Mouse (Mus musculus) midbrain, embryonic 16.5 days (tissue): ENCODE measurements around the gene Tbxas1. TPM values are rescaled to one million over a fixed set of nuclear protein-coding genes. Genes with fewer than 3 reads are reported as not detected.

Experiments used
- ATAC-seq: fragments of 200-750 bp; cut with Nextera tagmentation; 2 replicates; pipeline ENCODE4 v1.8.0; 2017; ENCODE audit warnings: moderate TSS enrichment
- H3K27ac ChIP-seq: fragments of 300-500 bp; sonication (generic); 2 replicates; pipeline ENCODE4 v1.5.1; 2014; ENCODE audit warnings: mild to moderate bottlenecking, low read length, mixed read lengths
- H3K27me3 ChIP-seq: fragments of 300-500 bp; sonication (generic); 2 replicates; pipeline ENCODE4 v1.6.1; 2014; ENCODE audit warnings: low read depth, low read length, mixed read lengths; ENCODE audit not compliant: control insufficient read depth, insufficient read depth
- H3K36me3 ChIP-seq: fragments of 300-500 bp; sonication (generic); 2 replicates; pipeline ENCODE4 v1.6.1; 2014; ENCODE audit warnings: mild to moderate bottlenecking, low read length, moderate library complexity, mixed read lengths; ENCODE audit not compliant: control insufficient read depth, insufficient read depth
- H3K4me1 ChIP-seq: fragments of 300-500 bp; sonication (generic); 2 replicates; pipeline ENCODE4 v1.6.1; 2014; ENCODE audit warnings: mild to moderate bottlenecking, low read length, mixed read lengths; ENCODE audit not compliant: control insufficient read depth, insufficient read depth
- H3K4me2 ChIP-seq: fragments of 300-500 bp; sonication (generic); 2 replicates; pipeline ENCODE4 v1.6.1; 2014; ENCODE audit warnings: mild to moderate bottlenecking, low read length, mixed read lengths
- H3K4me3 ChIP-seq: fragments of 300-500 bp; sonication (generic); 2 replicates; pipeline ENCODE4 v1.5.1; 2014; ENCODE audit warnings: low read depth, mild to moderate bottlenecking, low read length, moderate library complexity, mixed read lengths
- H3K9ac ChIP-seq: fragments of 300-500 bp; sonication (generic); 2 replicates; pipeline ENCODE4 v1.6.1; 2014; ENCODE audit warnings: low read depth, low read length, mixed read lengths
- H3K9me3 ChIP-seq: fragments of 300-500 bp; sonication (generic); replicated peaks from 2 replicates; pipeline ENCODE4 v1.6.1; 2014; ENCODE audit warnings: mild to moderate bottlenecking, low read length, mixed read lengths; ENCODE audit not compliant: control insufficient read depth, poor library complexity, severe bottlenecking
- WGBS: fragments of 180-500 bp; shearing (Covaris S2); extraction: QIAGEN DNeasy Blood & Tissue Kit; methylation state at CpG from one replicate; pipeline ENCODE4 v1.1.7; 2014; 5-methylcytosine and 5-hydroxymethylcytosine counted together
- polyA plus RNA-seq: library from polyadenylated mRNA; unstranded; fragments of >200 nt; fragmentation: Nextera tagmentation; extraction: Ambion mirVana; gene quantifications from 2 replicates; pipeline ENCODE4 v1.2.1, GENCODE M21; 2015

Gene Tbxas1
- polyA plus RNA-seq, 1 experiment from 2014 or later = 1.8 TPM

GRCm38 (mm10) chr6:38992016-38992415 is 116.8 kb downstream of the Tbxas1 start:
- Histone ChIP-seq H3K4me1 (no peaks in the 10 kb centered on the region), H3K4me3 (no peak overlapping the region), H3K36me3 (no peaks in the 10 kb centered on the region), H3K27ac (no peak overlapping the region), H3K9me3 (no peaks in the 10 kb centered on the region), H3K4me2 (no peak overlapping the region), H3K27me3 (no peaks in the 10 kb centered on the region), H3K9ac (no peak overlapping the region)
- ATAC-seq = no peak
- WGBS = 58% methylated on average over 4 of the region's 4 CpGs

GRCm38 (mm10) chr6:38995774-38996173 is 120.6 kb downstream of the Tbxas1 start:
- no peak for ATAC-seq
- Histone ChIP-seq H3K27ac (no peak overlapping the region), H3K4me3 (no peak overlapping the region), H3K36me3 (no peaks in the 10 kb centered on the region), H3K9ac (no peak overlapping the region), H3K4me1 (no peaks in the 10 kb centered on the region), H3K27me3 (no peaks in the 10 kb centered on the region), H3K9me3 (no peaks in the 10 kb centered on the region), H3K4me2 (no peak overlapping the region)
- 89% methylated on average over 3 of the region's 3 CpGs for WGBS

GRCm38 (mm10) chr6:38997838-38998237 is 122.6 kb downstream of the Tbxas1 start:
- H3K36me3 ChIP-seq = no peaks in the 10 kb centered on the region
- ATAC-seq = no peak
- H3K4me3 ChIP-seq = no peak overlapping the region
- H3K4me2 ChIP-seq = no peak overlapping the region
- H3K9me3 ChIP-seq = no peaks in the 10 kb centered on the region
- no peaks in the 10 kb centered on the region for H3K4me1 ChIP-seq
- no peak overlapping the region for H3K9ac ChIP-seq
- WGBS = 84% methylated on average over 4 of the region's 4 CpGs
- no peak overlapping the region for H3K27ac ChIP-seq
- no peaks in the 10 kb centered on the region for H3K27me3 ChIP-seq

- Histone ChIP-seq H3K9me3 (no peaks in the 10 kb centered on the region), H3K4me3 (no peak overlapping the region), H3K36me3 (no peaks in the 10 kb centered on the region), H3K27ac (no peak overlapping the region), H3K4me2 (no peak overlapping the region), H3K9ac (no peak overlapping the region), H3K27me3 (no peaks in the 10 kb centered on the region), H3K4me1 (peaks cover 27% of the 10 kb centered on the region)
- 82% methylated on average over 7 of the region's 7 CpGs for WGBS
- ATAC-seq = no peak
These were observed 127.9 kb downstream of the Tbxas1 start for GRCm38 (mm10) chr6:39003126-39003525.

GRCm38 (mm10) chr6:39004003-39004473 is 128.8 kb downstream of the Tbxas1 start:
- H3K9ac ChIP-seq = no peak overlapping the region
- H3K4me2 ChIP-seq = no peak overlapping the region
- WGBS = 83% methylated on average over 12 of the region's 12 CpGs
- no peaks in the 10 kb centered on the region for H3K9me3 ChIP-seq
- no peak for ATAC-seq
- H3K4me1 ChIP-seq = peaks cover 27% of the 10 kb centered on the region
- no peaks in the 10 kb centered on the region for H3K36me3 ChIP-seq
- no peak overlapping the region for H3K4me3 ChIP-seq
- no peaks in the 10 kb centered on the region for H3K27me3 ChIP-seq
- H3K27ac ChIP-seq = no peak overlapping the region

- H3K36me3 ChIP-seq = no peaks in the 10 kb centered on the region
- ATAC-seq = peak; percentile 70
- no peak overlapping the region for H3K4me3 ChIP-seq
- H3K4me2 ChIP-seq = peak overlapping the region; percentile 8; the same call in 1 of the 2 replicates
- 48% methylated on average over 20 of the region's 20 CpGs for WGBS
- H3K27ac ChIP-seq = peak overlapping the region; percentile 70
- no peak overlapping the region for H3K9ac ChIP-seq
- H3K27me3 ChIP-seq = no peaks in the 10 kb centered on the region
- H3K4me1 ChIP-seq = peaks cover 27% of the 10 kb centered on the region
- no peaks in the 10 kb centered on the region for H3K9me3 ChIP-seq
These were observed 130.2 kb downstream of the Tbxas1 start for GRCm38 (mm10) chr6:39005267-39005944.

GRCm38 (mm10) chr6:39005945-39006572 is 130.9 kb downstream of the Tbxas1 start:
- Histone ChIP-seq H3K9ac (no peak overlapping the region), H3K27ac (peak overlapping the region; percentile 70), H3K4me3 (no peak overlapping the region), H3K27me3 (no peaks in the 10 kb centered on the region), H3K36me3 (no peaks in the 10 kb centered on the region), H3K4me1 (peaks cover 27% of the 10 kb centered on the region), H3K9me3 (no peaks in the 10 kb centered on the region), H3K4me2 (no peak overlapping the region)
- WGBS = 19% methylated on average over 5 of the region's 5 CpGs
- ATAC-seq = peak; percentile 85

GRCm38 (mm10) chr6:39007223-39007622 is 132.0 kb downstream of the Tbxas1 start:
- H3K36me3 ChIP-seq = no peaks in the 10 kb centered on the region
- 59% methylated on average over 5 of the region's 5 CpGs for WGBS
- no peaks in the 10 kb centered on the region for H3K27me3 ChIP-seq
- no peak overlapping the region for H3K4me3 ChIP-seq
- peak overlapping the region; percentile 67; the same call in 1 of the 2 replicates for H3K27ac ChIP-seq
- H3K4me2 ChIP-seq = no peak overlapping the region
- no peaks in the 10 kb centered on the region for H3K9me3 ChIP-seq
- no peak overlapping the region for H3K9ac ChIP-seq
- H3K4me1 ChIP-seq = peaks cover 27% of the 10 kb centered on the region
- ATAC-seq = no peak

- H3K9me3 ChIP-seq = no peaks in the 10 kb centered on the region
- no peak overlapping the region for H3K4me2 ChIP-seq
- no peaks in the 10 kb centered on the region for H3K27me3 ChIP-seq
- ATAC-seq = no peak
- no peak overlapping the region for H3K27ac ChIP-seq
- WGBS = 79% methylated on average over 4 of the region's 4 CpGs
- H3K4me1 ChIP-seq = peaks cover 27% of the 10 kb centered on the region
- no peak overlapping the region for H3K9ac ChIP-seq
- no peak overlapping the region for H3K4me3 ChIP-seq
- H3K36me3 ChIP-seq = no peaks in the 10 kb centered on the region
These were observed 132.9 kb downstream of the Tbxas1 start for GRCm38 (mm10) chr6:39008116-39008515.
